Mouse (Mus musculus): ENCODE results near the gene Dennd4a. TPM values are rescaled to one million over a fixed set of nuclear protein-coding genes. Genes with fewer than 3 reads are reported as not detected.

The Dennd4a gene
- polyA plus RNA-seq, 1 experiment from 2014 or later = 14.1 TPM

DNA sequence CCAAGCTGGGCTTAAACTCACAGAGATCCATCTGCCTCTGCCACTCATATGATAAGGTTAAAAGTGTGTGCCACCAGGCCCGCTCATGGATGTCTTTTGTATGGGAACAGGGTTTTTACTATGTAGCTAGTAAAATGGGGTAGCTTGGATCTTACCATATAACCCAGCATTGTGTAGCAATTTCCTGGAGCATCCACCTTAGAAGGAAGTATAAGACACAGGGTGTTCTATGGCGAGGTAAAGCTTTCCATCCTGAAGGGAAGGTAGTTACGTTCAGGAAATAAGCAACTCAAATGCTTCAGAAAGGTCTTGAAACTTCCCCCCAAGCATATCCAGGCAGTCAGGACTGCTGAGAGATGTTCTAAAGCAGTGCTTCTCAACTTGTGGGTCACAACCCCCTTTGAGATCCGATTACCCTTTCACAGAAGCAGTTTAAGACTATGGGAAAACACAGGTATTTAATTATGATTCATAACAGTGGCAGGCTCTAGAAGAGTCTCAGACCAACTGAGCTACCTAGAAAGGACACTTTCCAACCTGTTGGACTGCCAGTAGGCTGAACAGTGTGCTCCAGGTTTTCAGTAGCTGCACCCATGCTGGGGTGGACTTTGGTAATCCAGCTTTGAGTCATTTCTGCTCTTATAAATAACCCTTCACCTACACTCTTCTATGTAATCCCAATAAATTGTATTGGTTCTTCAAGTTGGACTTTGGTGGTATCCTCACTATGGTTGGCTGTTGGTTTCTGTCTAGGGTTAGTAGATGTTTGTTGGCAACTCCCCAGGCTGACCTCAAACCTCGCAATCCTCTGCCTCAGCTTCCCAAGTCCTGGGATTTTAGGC lies 7.5 kb upstream of the Dennd4a start:
- 84% methylated on average over 5 of the region's 5 CpGs for WGBS
- ATAC-seq (ENCODE audit: low FRiP score, low TSS enrichment) (no peak), DNase-seq (no peak)
- Histone ChIP-seq H3K4me1 (ENCODE audit: control insufficient read depth, insufficient read depth, low read length) (no peaks in the 10 kb centered on the region), H3K27me3 (ENCODE audit: control insufficient read depth, insufficient read depth, low read length) (no peaks in the 10 kb centered on the region), H3K4me3 (replicated peaks; ENCODE audit: low read depth, low read length) (no peak overlapping the region), H3K9ac (replicated peaks; ENCODE audit: low read length) (no peak overlapping the region), H3K36me3 (ENCODE audit: control insufficient read depth, insufficient read depth, low read length) (no peaks in the 10 kb centered on the region), H3K27ac (replicated peaks; ENCODE audit: low read depth, low read length) (no peak overlapping the region), H3K9me3 (ENCODE audit: control insufficient read depth, low read length) (no peaks in the 10 kb centered on the region), H3K4me2 (ENCODE audit: low read length) (no peak overlapping the region)

DNA sequence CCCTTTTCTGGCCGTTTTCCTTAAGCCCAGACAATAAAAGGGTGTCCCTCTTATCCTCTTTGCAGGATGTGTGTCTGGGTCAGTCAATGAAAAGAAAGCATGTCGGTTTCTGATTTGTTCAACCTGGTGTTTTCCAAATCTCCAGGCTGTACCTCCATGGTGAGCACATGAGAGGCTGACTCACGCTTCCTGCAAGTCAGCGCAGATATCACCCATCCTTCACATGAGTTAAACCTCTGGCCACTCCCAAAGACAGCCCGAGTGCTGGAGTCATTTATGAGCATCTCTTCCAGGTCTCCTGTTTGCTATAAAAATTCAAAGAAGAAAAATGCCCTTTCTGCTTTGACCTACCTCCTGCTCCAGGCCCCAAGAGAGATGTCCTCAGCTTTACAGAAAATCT lies 5.3 kb upstream of the Dennd4a start:
- Histone ChIP-seq H3K4me3 (replicated peaks; ENCODE audit: low read depth, low read length) (no peak overlapping the region), H3K36me3 (ENCODE audit: control insufficient read depth, insufficient read depth, low read length) (no peaks in the 10 kb centered on the region), H3K9ac (replicated peaks; ENCODE audit: low read length) (no peak overlapping the region), H3K27ac (replicated peaks; ENCODE audit: low read depth, low read length) (no peak overlapping the region), H3K27me3 (ENCODE audit: control insufficient read depth, insufficient read depth, low read length) (no peaks in the 10 kb centered on the region), H3K4me2 (ENCODE audit: low read length) (no peak overlapping the region), H3K4me1 (ENCODE audit: control insufficient read depth, insufficient read depth, low read length) (no peaks in the 10 kb centered on the region), H3K9me3 (ENCODE audit: control insufficient read depth, low read length) (no peaks in the 10 kb centered on the region)
- no peak for DNase-seq
- WGBS = 74% methylated on average over 5 of the region's 5 CpGs
- ATAC-seq (ENCODE audit: low FRiP score, low TSS enrichment) = no peak

DNA sequence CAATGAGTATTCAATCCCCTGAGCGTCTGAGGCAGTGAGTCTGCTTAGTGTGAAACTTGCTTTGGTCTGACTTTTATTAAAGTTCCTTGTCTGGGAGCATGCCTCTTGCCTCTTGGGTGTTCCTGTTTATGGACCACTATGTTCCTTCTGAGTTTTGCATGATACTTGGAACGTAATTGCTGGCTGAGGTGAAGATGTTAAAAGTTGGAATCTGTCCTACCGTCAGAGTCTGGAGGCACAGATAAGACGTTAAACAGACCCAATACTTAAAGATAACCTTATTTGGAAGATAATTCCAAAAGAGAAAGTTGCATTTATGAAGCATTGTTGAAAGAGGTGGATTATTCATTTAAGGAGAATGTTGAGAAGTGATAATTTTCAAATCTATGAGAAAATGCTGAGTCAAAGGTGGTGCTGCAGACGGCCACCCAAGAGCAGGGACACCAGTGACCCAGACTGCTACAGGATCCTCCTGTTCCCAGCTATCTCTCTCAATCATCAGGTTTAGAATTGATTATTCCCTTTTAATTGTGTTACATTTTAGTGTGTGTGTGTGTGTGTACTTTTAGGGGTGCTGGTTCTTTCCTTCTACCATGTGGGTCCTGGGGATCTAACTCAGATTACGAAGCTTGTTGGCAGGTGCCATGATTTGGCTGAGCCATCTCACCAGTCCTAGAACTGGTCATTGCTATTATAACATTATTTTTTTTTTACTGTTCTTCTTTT lies 4.6 kb upstream of the Dennd4a start:
- no peaks in the 10 kb centered on the region for H3K27me3 ChIP-seq (ENCODE audit: control insufficient read depth, insufficient read depth, low read length)
- 80% methylated on average over 6 of the region's 6 CpGs for WGBS
- H3K4me1 ChIP-seq (ENCODE audit: control insufficient read depth, insufficient read depth, low read length) = no peaks in the 10 kb centered on the region
- H3K4me2 ChIP-seq (ENCODE audit: low read length) = no peak overlapping the region
- no peaks in the 10 kb centered on the region for H3K9me3 ChIP-seq (ENCODE audit: control insufficient read depth, low read length)
- no peak overlapping the region for H3K4me3 ChIP-seq (replicated peaks; ENCODE audit: low read depth, low read length)
- ATAC-seq (ENCODE audit: low FRiP score, low TSS enrichment) (no peak), DNase-seq (no peak)
- no peak overlapping the region for H3K27ac ChIP-seq (replicated peaks; ENCODE audit: low read depth, low read length)
- H3K9ac ChIP-seq (replicated peaks; ENCODE audit: low read length) = no peak overlapping the region
- no peaks in the 10 kb centered on the region for H3K36me3 ChIP-seq (ENCODE audit: control insufficient read depth, insufficient read depth, low read length)

DNA sequence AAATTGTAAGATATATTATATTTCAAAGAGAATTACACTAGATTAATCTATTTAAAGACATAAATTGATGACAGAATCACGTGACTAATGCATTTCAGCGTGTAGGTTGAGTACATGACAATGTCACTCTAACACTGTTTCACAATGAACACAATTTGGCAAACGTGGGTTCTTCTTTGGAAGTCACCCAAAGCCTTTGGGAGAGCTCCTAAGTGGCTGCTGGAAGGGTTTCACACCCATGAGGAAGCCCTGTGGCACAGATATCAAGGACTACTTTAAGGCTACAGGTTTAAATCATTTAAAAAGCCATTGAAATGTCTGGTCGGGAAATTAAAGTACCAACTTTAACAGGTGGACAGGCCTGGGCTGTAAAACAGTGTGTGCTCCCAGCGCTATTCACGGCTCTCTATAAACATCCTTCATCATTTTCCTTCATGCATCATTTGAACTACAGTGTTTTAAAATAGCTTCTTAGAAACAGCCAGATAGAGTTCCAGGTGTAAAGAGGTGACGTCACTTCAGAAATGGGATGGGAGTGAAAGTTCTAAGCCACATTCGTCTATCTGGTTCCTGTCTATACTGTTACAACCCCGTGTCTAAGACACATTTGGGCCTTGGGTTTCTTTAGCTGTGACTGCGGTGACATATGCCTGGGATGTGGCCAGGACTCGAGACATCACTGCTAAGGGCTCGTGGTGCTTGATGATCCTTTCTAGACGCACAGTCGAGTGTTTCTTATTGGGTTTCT lies 3.9 kb upstream of the Dennd4a start:
- no peaks in the 10 kb centered on the region for H3K36me3 ChIP-seq (ENCODE audit: control insufficient read depth, insufficient read depth, low read length)
- no peak overlapping the region for H3K4me2 ChIP-seq (ENCODE audit: low read length)
- peaks cover 1% of the 10 kb centered on the region for H3K4me1 ChIP-seq (ENCODE audit: control insufficient read depth, insufficient read depth, low read length)
- no peak overlapping the region for H3K27ac ChIP-seq (replicated peaks; ENCODE audit: low read depth, low read length)
- no peaks in the 10 kb centered on the region for H3K27me3 ChIP-seq (ENCODE audit: control insufficient read depth, insufficient read depth, low read length)
- ATAC-seq (ENCODE audit: low FRiP score, low TSS enrichment) (no peak), DNase-seq (no peak)
- no peak overlapping the region for H3K4me3 ChIP-seq (replicated peaks; ENCODE audit: low read depth, low read length)
- no peaks in the 10 kb centered on the region for H3K9me3 ChIP-seq (ENCODE audit: control insufficient read depth, low read length)
- no peak overlapping the region for H3K9ac ChIP-seq (replicated peaks; ENCODE audit: low read length)
- WGBS = 85% methylated on average over 14 of the region's 14 CpGs

DNA sequence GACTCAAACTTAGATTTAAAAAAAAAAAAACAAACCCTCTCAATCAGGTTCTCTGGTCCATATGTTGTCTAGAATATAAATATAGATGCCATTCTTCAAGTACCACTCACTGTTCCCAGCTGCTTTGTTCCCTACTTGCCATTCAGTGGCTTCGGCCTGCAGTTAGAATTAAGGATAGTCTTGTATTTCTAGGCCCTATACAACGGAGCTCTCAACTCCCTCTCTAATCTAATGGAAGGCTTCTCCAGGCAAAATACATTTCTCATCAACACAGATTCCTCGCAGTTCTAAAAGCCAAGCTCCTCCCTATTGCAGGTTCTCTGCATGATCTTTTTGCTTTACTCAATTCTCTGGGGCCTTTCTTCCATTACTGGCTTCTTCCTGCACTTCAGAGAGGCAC lies 1.3 kb upstream of the Dennd4a start:
- Histone ChIP-seq H3K36me3 (ENCODE audit: control insufficient read depth, insufficient read depth, low read length) (no peaks in the 10 kb centered on the region), H3K9ac (replicated peaks; ENCODE audit: low read length) (no peak overlapping the region), H3K4me1 (ENCODE audit: control insufficient read depth, insufficient read depth, low read length) (peaks cover 5% of the 10 kb centered on the region), H3K4me2 (ENCODE audit: low read length) (no peak overlapping the region), H3K4me3 (replicated peaks; ENCODE audit: low read depth, low read length) (no peak overlapping the region), H3K9me3 (ENCODE audit: control insufficient read depth, low read length) (no peaks in the 10 kb centered on the region), H3K27me3 (ENCODE audit: control insufficient read depth, insufficient read depth, low read length) (no peaks in the 10 kb centered on the region), H3K27ac (replicated peaks; ENCODE audit: low read depth, low read length) (no peak overlapping the region)
- 76% methylated on average over 3 of the region's 3 CpGs for WGBS
- DNase-seq (no peak), ATAC-seq (ENCODE audit: low FRiP score, low TSS enrichment) (no peak)

DNA sequence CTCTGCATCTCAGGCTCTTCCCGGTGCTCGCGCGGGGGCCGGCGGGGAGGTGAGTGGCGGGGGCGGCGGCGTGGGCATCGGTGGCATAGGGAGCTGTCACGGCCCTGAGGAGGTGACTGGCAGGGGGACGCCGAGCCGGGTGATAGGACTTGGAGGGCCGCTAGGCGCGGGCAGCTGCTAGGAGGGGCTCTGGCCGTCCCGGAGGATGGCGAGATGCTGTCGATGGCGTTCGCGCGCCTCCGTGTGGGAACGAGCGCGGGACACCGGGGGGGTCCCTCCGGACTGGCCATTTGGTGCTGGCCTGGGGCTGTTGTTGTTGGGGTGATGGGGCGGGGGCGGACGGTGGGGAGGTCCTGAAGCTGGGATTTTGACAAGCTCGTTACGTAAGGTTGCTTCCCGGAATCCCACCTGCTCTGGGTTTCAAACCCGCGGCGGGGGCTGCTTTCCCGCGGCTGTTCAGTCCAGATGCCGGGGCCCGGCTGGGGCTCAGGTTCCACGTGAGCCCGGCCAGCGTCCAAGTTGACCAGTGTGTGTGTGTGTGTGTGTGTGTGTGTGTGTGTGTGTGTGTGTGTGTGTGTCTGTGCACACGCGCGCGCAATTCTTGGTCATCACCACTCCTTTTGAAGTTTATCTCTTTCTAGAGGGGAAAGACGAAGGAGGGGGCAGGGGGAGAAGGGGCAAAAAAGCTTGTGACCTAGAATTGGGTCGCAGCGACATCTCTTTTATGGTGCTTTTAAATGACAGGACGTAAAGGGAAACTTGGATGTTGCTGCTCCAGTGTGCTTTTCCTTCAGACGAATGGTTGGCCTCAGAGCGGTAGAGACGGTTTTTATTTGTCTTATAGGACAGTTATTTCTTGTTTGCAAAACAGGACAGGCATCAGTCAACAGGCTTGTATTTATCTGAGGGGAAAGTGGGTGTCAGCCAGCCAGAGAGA lies 666 bp downstream of the Dennd4a start:
- peak; percentile 88 for ATAC-seq (ENCODE audit: low FRiP score, low TSS enrichment)
- peak overlapping the region; percentile 84 for H3K9ac ChIP-seq (replicated peaks; ENCODE audit: low read length)
- H3K9me3 ChIP-seq (ENCODE audit: control insufficient read depth, low read length) = no peaks in the 10 kb centered on the region
- H3K27me3 ChIP-seq (ENCODE audit: control insufficient read depth, insufficient read depth, low read length) = no peaks in the 10 kb centered on the region
- peaks cover 5% of the 10 kb centered on the region for H3K4me1 ChIP-seq (ENCODE audit: control insufficient read depth, insufficient read depth, low read length)
- no peaks in the 10 kb centered on the region for H3K36me3 ChIP-seq (ENCODE audit: control insufficient read depth, insufficient read depth, low read length)
- under 1% methylated on average over 51 of the region's 59 CpGs for WGBS
- peak; percentile 76 for DNase-seq
- H3K4me3 ChIP-seq (replicated peaks; ENCODE audit: low read depth, low read length) = peak overlapping the region; percentile 78
- H3K4me2 ChIP-seq (ENCODE audit: low read length) = peak overlapping the region; percentile 67
- peak overlapping the region; percentile 98 for H3K27ac ChIP-seq (replicated peaks; ENCODE audit: low read depth, low read length)

DNA sequence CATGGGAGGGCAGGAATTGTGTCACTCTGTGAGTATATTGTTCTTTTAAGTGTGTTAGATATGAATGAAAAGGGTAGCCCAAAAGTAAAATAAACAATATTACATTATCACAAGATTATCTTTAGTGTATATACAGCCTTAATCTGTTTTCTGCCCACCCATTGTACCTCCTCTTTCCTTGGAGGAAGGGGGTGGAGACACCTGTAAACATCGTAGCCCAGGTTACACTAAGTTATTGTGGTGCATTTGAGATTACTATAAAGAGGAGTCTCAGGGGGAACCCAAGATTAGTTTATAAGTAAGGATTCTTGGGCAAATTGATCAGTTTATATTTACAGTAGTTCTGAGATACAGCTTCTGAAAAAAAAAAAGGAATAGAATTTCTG lies 1.3 kb downstream of the Dennd4a start:
- H3K36me3 ChIP-seq (ENCODE audit: control insufficient read depth, insufficient read depth, low read length) = no peaks in the 10 kb centered on the region
- peak overlapping the region; percentile 67 for H3K4me2 ChIP-seq (ENCODE audit: low read length)
- H3K4me1 ChIP-seq (ENCODE audit: control insufficient read depth, insufficient read depth, low read length) = peaks cover 5% of the 10 kb centered on the region
- peak overlapping the region; percentile 84 for H3K9ac ChIP-seq (replicated peaks; ENCODE audit: low read length)
- ATAC-seq (ENCODE audit: low FRiP score, low TSS enrichment) (no peak), DNase-seq (no peak)
- no peak overlapping the region for H3K27ac ChIP-seq (replicated peaks; ENCODE audit: low read depth, low read length)
- 38% methylated on average over 1 of the region's 1 CpGs for WGBS
- H3K9me3 ChIP-seq (ENCODE audit: control insufficient read depth, low read length) = no peaks in the 10 kb centered on the region
- H3K4me3 ChIP-seq (replicated peaks; ENCODE audit: low read depth, low read length) = peak overlapping the region; percentile 78
- no peaks in the 10 kb centered on the region for H3K27me3 ChIP-seq (ENCODE audit: control insufficient read depth, insufficient read depth, low read length)

DNA sequence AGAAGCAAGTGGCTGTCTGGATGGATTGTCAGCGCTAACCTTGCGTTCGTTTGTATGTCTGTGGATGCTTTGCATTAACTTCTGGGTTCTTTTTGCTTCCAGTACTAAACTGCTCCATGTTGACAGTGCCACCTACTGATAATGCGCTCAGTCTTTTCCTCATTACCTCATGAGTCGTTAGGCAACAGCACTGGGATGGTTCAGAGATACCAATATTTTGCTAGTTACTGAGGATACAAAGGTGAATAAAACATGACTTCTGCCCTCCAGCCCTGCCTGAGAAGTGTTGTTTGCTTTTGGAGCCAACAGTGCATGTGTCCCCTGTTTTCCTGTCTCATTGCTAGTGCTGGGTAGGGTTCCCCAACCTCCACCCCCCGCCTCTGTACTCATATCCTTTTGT lies 3.1 kb downstream of the Dennd4a start:
- H3K9ac ChIP-seq (replicated peaks; ENCODE audit: low read length) = no peak overlapping the region
- no peaks in the 10 kb centered on the region for H3K27me3 ChIP-seq (ENCODE audit: control insufficient read depth, insufficient read depth, low read length)
- H3K4me2 ChIP-seq (ENCODE audit: low read length) = no peak overlapping the region
- peaks cover 5% of the 10 kb centered on the region for H3K4me1 ChIP-seq (ENCODE audit: control insufficient read depth, insufficient read depth, low read length)
- DNase-seq (peak; percentile 16), ATAC-seq (ENCODE audit: low FRiP score, low TSS enrichment) (no peak)
- H3K9me3 ChIP-seq (ENCODE audit: control insufficient read depth, low read length) = no peaks in the 10 kb centered on the region
- H3K27ac ChIP-seq (replicated peaks; ENCODE audit: low read depth, low read length) = no peak overlapping the region
- no peaks in the 10 kb centered on the region for H3K36me3 ChIP-seq (ENCODE audit: control insufficient read depth, insufficient read depth, low read length)
- no peak overlapping the region for H3K4me3 ChIP-seq (replicated peaks; ENCODE audit: low read depth, low read length)
- WGBS = 85% methylated on average over 6 of the region's 6 CpGs

Data from midbrain, embryonic 14.5 days (tissue).